Comparison of ENCODE assay signal across 8 mouse cellular contexts in the genomic region with DNA sequence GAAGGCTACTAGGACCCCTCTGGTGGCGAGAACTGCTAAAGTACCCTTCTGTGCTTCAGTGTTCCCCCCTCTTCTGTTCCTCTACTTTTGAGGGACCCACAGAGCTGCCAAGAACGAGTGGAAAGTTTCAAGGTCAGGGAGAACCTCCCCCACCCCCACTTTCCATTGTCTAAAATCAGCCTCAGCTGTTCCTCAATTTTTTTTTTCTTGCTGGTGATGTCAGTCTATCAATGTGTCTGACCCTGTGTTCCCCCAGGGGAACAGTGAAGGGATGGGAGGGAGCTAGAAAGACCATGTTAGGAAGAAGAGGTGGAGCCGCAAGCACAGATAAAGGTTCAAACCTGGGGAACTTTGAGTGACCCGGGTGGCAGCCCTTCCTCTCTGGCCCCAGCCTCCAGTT. TPM values are rescaled to one million over a fixed set of nuclear protein-coding genes. Genes with fewer than 3 reads are reported as not detected.
DNase-seq lines count a peak whose midpoint lies in the region; ATAC-seq and TF ChIP-seq lines count a peak whose summit lies in the region.

A gene (plus strand): TSS at position 356 of the 400 bp plus-strand sequence.

- WGBS in lung, postnatal 0 days = 58% methylated on average over 4 of the region's 4 CpGs
- WGBS in embryonic facial prominence, embryonic 15.5 days = 68% methylated on average over 4 of the region's 4 CpGs
- 47% methylated on average over 4 of the region's 4 CpGs for WGBS in heart, postnatal 0 days
- WGBS in limb, embryonic 10.5 days = 76% methylated on average over 4 of the region's 4 CpGs
- WGBS in neural tube, embryonic 15.5 days = 83% methylated on average over 4 of the region's 4 CpGs

- no peaks in the 10 kb centered on the region for H3K27me3 ChIP-seq in lung, postnatal 0 days (replicated peaks; ENCODE audit: insufficient read depth, low read length)
- no peaks in the 10 kb centered on the region for H3K27me3 ChIP-seq in embryonic facial prominence, embryonic 15.5 days
- H3K27me3 ChIP-seq in heart, postnatal 0 days (ENCODE audit: control insufficient read depth, insufficient read depth, low read length) = no peaks in the 10 kb centered on the region
- no peaks in the 10 kb centered on the region for H3K27me3 ChIP-seq in limb, embryonic 10.5 days (ENCODE audit: low read depth, poor library complexity, severe bottlenecking)
- no peaks in the 10 kb centered on the region for H3K27me3 ChIP-seq in neural tube, embryonic 15.5 days (replicated peaks)

- ATAC-seq in lung, postnatal 0 days = no peak
- no peak for ATAC-seq in embryonic facial prominence, embryonic 15.5 days (ENCODE audit: insufficient number of reproducible peaks, low FRiP score, low TSS enrichment, low read depth)
- ATAC-seq in heart, postnatal 0 days (ENCODE audit: insufficient read depth, low read depth) = no peak
- ATAC-seq in neural tube, embryonic 15.5 days (ENCODE audit: low FRiP score) = no peak

- no peaks in the 10 kb centered on the region for H3K4me1 ChIP-seq in lung, postnatal 0 days (ENCODE audit: insufficient read depth, low read depth, low read length)
- peaks cover 6% of the 10 kb centered on the region for H3K4me1 ChIP-seq in embryonic facial prominence, embryonic 15.5 days
- H3K4me1 ChIP-seq in heart, postnatal 0 days (ENCODE audit: control insufficient read depth, insufficient read depth) = no peaks in the 10 kb centered on the region
- H3K4me1 ChIP-seq in limb, embryonic 10.5 days = peaks cover 6% of the 10 kb centered on the region
- H3K4me1 ChIP-seq in neural tube, embryonic 15.5 days = peaks cover 6% of the 10 kb centered on the region

- H3K4me2 ChIP-seq in lung, postnatal 0 days (replicated peaks; ENCODE audit: low read depth, low read length) = no peak within 1 kb of the TSS
- H3K4me2 ChIP-seq in embryonic facial prominence, embryonic 15.5 days (replicated peaks) = no peak within 1 kb of the TSS
- no peak within 1 kb of the TSS for H3K4me2 ChIP-seq in heart, postnatal 0 days (ENCODE audit: low read depth, low read length)
- H3K4me2 ChIP-seq in neural tube, embryonic 15.5 days = no peak within 1 kb of the TSS

- no peak for TF ChIP-seq CTCF in lung, postnatal 0 days (IDR thresholded peaks at IDR 0.05)
- TF ChIP-seq CTCF in heart, postnatal 0 days (IDR thresholded peaks at IDR 0.05; ENCODE audit: low read depth) = no peak

- no peak within 1 kb of the TSS for H3K4me3 ChIP-seq in lung, postnatal 0 days (ENCODE audit: low read depth, low read length)
- H3K4me3 ChIP-seq in embryonic facial prominence, embryonic 15.5 days (replicated peaks) = no peak within 1 kb of the TSS
- no peak within 1 kb of the TSS for H3K4me3 ChIP-seq in heart, postnatal 0 days (ENCODE audit: low read depth, low read length)
- H3K4me3 ChIP-seq in limb, embryonic 10.5 days = no peak within 1 kb of the TSS
- no peak within 1 kb of the TSS for H3K4me3 ChIP-seq in neural tube, embryonic 15.5 days (replicated peaks)

- no peaks in the 10 kb centered on the region for H3K9me3 ChIP-seq in lung, postnatal 0 days (ENCODE audit: low read length)
- H3K9me3 ChIP-seq in embryonic facial prominence, embryonic 15.5 days (replicated peaks) = no peaks in the 10 kb centered on the region
- no peaks in the 10 kb centered on the region for H3K9me3 ChIP-seq in heart, postnatal 0 days (replicated peaks; ENCODE audit: control insufficient read depth, low read length)
- H3K9me3 ChIP-seq in limb, embryonic 10.5 days (replicated peaks) = no peaks in the 10 kb centered on the region
- H3K9me3 ChIP-seq in neural tube, embryonic 15.5 days (replicated peaks) = no peaks in the 10 kb centered on the region

- H3K9ac ChIP-seq in lung, postnatal 0 days (replicated peaks; ENCODE audit: low read depth) = no peak within 1 kb of the TSS
- no peak within 1 kb of the TSS for H3K9ac ChIP-seq in embryonic facial prominence, embryonic 15.5 days
- H3K9ac ChIP-seq in heart, postnatal 0 days (replicated peaks; ENCODE audit: low read depth, low read length) = no peak within 1 kb of the TSS
- no peak within 1 kb of the TSS for H3K9ac ChIP-seq in neural tube, embryonic 15.5 days (replicated peaks)

- H3K27ac ChIP-seq in lung, postnatal 0 days (ENCODE audit: low read length) = no peak within 1 kb of the TSS
- H3K27ac ChIP-seq in embryonic facial prominence, embryonic 15.5 days (replicated peaks) = no peak within 1 kb of the TSS
- no peak within 1 kb of the TSS for H3K27ac ChIP-seq in heart, postnatal 0 days (ENCODE audit: low read depth)
- H3K27ac ChIP-seq in limb, embryonic 10.5 days = no peak within 1 kb of the TSS
- no peak within 1 kb of the TSS for H3K27ac ChIP-seq in neural tube, embryonic 15.5 days (replicated peaks)

- H3K36me3 ChIP-seq in lung, postnatal 0 days (ENCODE audit: insufficient read depth, low read length) = no peaks in the 10 kb centered on the region
- no peaks in the 10 kb centered on the region for H3K36me3 ChIP-seq in embryonic facial prominence, embryonic 15.5 days
- no peaks in the 10 kb centered on the region for H3K36me3 ChIP-seq in heart, postnatal 0 days (replicated peaks; ENCODE audit: control insufficient read depth, insufficient read depth, low read length)
- H3K36me3 ChIP-seq in limb, embryonic 10.5 days = no peaks in the 10 kb centered on the region
- no peaks in the 10 kb centered on the region for H3K36me3 ChIP-seq in neural tube, embryonic 15.5 days

- no peak for DNase-seq in lung, postnatal 0 days (ENCODE audit: low spot score)
- DNase-seq in lung, adult 18-20 months = no peak
- no peak for DNase-seq in heart, postnatal 0 days (ENCODE audit: low spot score)
- DNase-seq in limb, embryonic 10.5 days (ENCODE audit: low spot score) = no peak
- DNase-seq in embryo, embryonic 10 days (ENCODE audit: low spot score) = no peak
- DNase-seq in right cerebral cortex, postnatal 4 days = no peak

- TF ChIP-seq EP300 in lung, postnatal 0 days (IDR thresholded peaks at IDR 0.05) = no peak
- no peak for TF ChIP-seq EP300 in heart, postnatal 0 days (IDR thresholded peaks at IDR 0.05; ENCODE audit: low read depth)

RNA-seq across cellular contexts. Expression of the gene that starts here (rescaled TPM):
- 506 and 509 TPM in 2 replicates for polyA plus RNA-seq in lung, postnatal 0 days (2015; fragmentation: Nextera tagmentation; extraction: Ambion mirVana)
- 439 and 441 TPM in 2 replicates for polyA plus RNA-seq in embryonic facial prominence, embryonic 15.5 days (2015; fragmentation: Nextera tagmentation; extraction: Ambion mirVana)
- 88.0 and 99.5 TPM in 2 replicates for total RNA-seq in heart, postnatal 0 days (2014; rRNA removed; ENCODE audit: low replicate concordance)
- 139 and 145 TPM in 2 replicates for polyA plus RNA-seq in heart, postnatal 0 days (2015; fragmentation: Nextera tagmentation; extraction: Ambion mirVana)
- 634 and 641 TPM in 2 replicates for polyA plus RNA-seq in limb, embryonic 10.5 days (2016; fragmentation: Nextera tagmentation; extraction: Ambion mirVana)
- 313 and 382 TPM in 2 replicates for polyA plus RNA-seq in neural tube, embryonic 15.5 days (2015; fragmentation: Nextera tagmentation; extraction: Ambion mirVana)
